Mouse (Mus musculus): ENCODE data around the gene Phldb1.
"Not testable (repeated sequence)": the region's sequence is repeated elsewhere in the genome, so short reads cannot be mapped to it uniquely, and the experiment has no call there.

The Phldb1 gene

GRCm38 (mm10) chr9:44734524-44735494 lies at the start of gene Phldb1:
Phldb1 (minus strand) TSS chr9:44735198.
- DNase-seq (ENCODE audit: low spot score), result peak; percentile 84

DNA sequence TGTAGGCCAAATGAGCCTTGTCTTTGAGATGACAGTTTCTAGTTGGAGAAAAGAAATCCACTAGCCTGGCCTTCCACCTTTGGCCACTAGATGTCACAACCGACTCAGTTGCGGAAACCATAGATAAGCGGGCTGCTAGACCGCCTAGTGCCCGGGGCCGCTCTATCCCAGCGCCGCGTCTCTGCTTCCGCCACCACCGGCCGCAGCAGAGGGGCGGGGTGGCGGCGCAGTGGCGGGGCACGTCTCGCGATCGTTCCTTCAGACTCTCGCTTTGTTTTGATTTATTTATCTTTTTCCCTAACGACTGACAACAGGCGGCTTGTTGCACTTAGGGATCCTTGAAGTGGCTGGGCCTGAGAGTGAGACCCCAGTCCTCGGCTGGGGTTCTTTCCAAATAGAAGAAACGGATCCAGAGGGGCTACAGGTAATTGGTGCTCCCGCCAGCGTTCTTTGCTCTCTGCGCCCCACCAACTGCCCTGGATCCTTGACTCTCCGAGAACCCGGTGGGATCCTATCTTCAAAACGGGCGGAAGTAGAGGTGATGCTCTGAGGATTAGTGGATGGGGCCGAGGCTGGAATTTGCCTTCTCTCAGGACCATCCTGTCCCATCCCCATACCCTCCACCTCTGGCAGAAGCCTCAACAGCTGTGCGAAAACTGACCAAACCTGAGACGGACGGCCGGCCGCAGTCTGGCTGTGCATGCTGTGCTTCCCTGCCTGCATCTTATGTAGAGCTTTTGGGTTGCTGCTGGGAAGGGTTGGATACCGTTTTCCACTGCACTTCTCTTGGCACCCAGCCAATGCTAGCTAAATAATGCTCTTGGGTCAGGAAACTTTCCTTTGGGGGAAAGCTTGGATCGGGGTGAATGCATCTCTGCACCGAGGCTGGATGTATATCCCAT lies 38.0 kb upstream of the Phldb1 start:
- peak; percentile 95 for DNase-seq (ENCODE audit: low spot score)

GRCm38 (mm10) chr9:44772392-44772749 lies 37.4 kb upstream of the Phldb1 start:
- no peak for DNase-seq (ENCODE audit: low spot score)

DNA sequence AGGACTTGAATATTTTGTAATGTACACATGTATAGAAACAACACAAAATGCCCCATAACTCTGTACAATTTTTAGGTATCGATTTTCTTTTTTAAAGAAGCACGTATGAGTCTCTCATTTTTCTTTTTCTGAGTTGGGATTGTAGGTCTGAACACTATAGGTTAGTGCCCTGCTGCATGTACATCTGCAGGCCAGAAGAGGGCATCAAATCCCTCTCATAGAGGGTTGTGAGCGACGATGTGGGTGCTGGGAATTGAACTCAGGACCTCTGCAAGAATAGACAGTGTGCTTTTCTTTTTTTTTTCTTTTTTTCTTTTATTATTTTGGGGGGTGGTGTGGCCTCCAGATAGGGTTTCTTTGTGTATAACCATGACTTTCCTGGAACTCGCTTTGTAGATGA lies 36.4 kb upstream of the Phldb1 start:
- no peak for DNase-seq (ENCODE audit: low spot score)

GRCm38 (mm10) chr9:44768029-44768394 lies 33.0 kb upstream of the Phldb1 start:
- not testable (repeated sequence) for DNase-seq (ENCODE audit: low spot score)

DNA sequence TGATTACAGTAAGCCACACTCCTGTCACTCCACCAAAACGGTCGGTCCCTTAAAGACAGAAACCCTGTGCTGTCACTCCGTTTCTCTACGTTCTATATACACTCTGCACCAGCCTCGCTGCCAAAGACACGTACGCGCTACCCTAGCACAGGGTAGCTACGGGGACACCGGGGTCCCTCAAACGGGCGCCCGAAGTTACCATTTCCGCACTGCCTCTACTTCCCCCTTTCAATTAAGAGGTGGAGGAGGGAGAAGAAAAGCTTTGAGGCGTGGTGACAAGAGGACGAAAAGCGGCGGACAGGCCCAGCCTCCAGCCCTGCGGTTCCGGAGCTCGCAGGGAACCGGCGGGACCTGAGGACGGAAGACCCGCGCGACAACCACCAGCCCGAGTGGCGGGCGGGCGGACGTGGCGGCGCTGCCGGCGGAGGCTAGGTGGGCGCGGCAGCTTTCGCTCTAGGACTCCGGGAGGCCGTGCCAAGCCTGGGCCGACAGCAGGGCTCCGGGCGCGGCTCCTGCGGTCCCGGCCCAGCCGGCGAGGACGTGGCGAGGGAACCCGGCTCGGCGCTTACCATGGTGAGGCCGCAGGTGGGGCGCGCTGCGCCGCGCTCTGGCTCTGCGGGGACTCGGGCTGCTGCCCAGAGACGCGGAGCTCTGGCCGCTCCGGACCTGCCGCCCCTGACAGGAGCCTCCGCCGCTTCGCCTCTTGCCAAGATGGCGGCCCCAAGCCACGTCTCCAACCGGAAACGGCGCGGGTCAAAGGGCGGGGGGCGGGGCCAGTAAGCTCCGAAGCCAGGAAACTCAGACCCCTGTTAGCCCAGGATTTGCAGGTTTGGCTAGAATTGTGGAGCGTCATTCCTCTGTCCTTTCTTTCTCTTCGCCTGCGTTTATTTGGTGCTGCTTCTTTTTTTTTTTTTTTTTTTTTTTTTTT lies 32.4 kb upstream of the Phldb1 start, which contains the start of the genes Arcn1 and Ift46:
Gene Arcn1 (minus strand): TSS at position 745 of the 928 bp plus-strand sequence.
Gene Ift46 (plus strand): TSS at position 808 of the 928 bp plus-strand sequence.
- peak; percentile 90 for DNase-seq (ENCODE audit: low spot score)

DNA sequence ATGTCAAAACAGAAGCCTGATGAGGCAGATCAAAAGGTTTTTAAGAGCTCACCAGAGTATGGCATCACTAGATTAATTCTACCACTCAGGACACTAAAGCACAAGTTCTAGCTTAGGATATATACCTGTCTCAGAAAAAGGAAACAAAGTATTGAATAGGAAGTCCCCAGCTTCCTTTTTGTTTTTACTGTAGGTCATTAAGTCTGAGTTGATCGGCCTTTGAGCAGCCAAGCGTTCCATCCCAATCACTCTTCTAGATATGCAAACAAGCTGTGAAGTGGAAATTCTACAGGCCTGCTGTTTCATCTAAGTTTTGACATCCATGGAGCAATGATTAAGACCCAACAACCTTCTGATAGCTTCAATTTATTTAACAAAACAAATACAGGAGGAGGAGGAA lies 25.9 kb upstream of the Phldb1 start:
- no peak for DNase-seq (ENCODE audit: low spot score)

DNA sequence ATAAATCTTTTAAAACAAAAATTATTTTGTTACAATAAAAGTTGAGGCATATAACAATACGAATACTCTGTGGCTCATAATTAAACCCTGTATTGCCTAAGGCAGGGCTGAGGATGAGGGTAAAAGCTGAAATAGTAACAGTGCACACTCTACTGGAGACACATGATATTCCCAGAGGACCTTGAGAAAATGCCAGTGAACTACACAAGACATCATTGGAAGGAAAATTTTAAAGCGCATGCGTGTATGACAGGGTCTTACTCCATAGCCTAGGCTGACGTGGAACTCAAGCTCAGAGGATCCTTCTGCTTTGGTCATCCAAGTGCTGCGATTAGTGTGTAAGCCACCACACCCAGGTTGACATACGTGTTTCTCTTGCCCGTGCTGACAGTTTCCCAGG lies 13.5 kb upstream of the Phldb1 start:
- peak; percentile 65 for DNase-seq (ENCODE audit: low spot score)

DNA sequence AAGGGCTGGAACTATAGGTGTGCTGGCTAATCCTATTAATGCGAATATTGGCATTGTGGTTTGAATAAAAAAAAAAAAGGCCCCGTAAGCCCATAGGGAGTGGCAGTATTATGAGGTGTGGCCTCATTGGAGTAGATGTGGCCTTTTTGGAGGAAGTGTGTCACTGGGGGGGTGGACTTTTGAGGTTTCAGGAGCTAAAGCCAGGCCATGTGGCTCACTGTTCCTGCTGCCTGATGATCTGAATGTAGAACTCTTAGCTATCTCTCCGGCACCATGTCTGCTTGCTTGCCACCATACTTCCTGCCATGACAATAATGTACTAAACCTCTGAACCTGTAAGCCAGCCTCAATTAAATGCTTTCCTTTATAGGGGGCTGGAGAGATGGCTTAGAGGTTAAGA lies 12.3 kb upstream of the Phldb1 start:
- no peak for DNase-seq (ENCODE audit: low spot score)

GRCm38 (mm10) chr9:44746666-44747065 lies 11.7 kb upstream of the Phldb1 start:
- DNase-seq (ENCODE audit: low spot score), result no peak

- no peak for DNase-seq (ENCODE audit: low spot score)
Observed at GRCm38 (mm10) chr9:44745371-44745770, 10.4 kb upstream of the Phldb1 start.

DNA sequence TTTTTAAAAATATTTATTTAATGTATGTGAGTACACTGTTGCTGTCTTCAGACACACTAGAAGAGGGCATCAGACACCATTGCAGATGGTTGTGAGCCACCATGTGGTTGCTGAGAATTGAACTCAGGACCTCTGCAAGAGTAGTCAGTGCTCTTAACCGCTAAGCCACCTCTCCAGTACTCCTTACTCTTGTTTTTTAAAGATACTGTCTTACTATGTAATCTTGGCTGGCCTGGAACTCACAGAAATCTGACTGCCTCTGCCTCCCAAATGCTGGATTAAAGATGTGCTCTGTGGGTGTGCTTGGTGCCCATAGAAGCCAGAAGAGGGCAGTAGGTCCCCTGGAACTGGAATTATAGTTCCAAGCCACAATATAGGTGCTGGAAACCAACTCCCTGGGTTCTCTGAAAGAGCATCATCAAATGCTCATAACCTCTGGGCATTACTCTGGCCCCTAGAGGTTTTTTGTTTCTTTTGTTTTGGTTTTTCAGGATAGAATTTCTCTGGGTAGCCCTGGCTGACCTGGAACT lies 5.7 kb upstream of the Phldb1 start:
- no peak for DNase-seq (ENCODE audit: low spot score)

GRCm38 (mm10) chr9:44737240-44737949 lies 2.4 kb upstream of the Phldb1 start:
- peak; percentile 90 for DNase-seq (ENCODE audit: low spot score)

- no peak for DNase-seq (ENCODE audit: low spot score)
Observed at GRCm38 (mm10) chr9:44736301-44736700, 1.3 kb upstream of the Phldb1 start.

DNA sequence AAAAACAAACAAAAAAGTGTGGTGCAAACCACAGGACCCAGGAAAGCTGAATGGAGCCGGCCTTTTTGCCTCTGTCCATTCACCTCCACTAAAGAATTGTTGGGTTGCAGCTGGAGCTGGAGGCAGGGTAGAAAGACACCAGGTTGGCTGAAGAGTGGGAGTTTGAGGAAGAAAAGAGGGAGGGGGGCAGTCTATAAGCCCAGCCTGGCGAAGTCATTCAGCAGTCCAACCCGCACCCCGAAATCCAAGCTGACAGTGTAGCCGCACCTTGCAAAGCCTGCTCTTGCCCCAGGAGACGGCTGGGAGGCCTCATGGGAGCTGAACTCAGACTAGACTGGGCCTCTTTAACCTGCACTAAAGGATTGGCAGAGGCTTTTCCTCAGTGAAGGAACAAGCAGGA lies 888 bp upstream of the Phldb1 start:
- no peak for DNase-seq (ENCODE audit: low spot score)

DNA sequence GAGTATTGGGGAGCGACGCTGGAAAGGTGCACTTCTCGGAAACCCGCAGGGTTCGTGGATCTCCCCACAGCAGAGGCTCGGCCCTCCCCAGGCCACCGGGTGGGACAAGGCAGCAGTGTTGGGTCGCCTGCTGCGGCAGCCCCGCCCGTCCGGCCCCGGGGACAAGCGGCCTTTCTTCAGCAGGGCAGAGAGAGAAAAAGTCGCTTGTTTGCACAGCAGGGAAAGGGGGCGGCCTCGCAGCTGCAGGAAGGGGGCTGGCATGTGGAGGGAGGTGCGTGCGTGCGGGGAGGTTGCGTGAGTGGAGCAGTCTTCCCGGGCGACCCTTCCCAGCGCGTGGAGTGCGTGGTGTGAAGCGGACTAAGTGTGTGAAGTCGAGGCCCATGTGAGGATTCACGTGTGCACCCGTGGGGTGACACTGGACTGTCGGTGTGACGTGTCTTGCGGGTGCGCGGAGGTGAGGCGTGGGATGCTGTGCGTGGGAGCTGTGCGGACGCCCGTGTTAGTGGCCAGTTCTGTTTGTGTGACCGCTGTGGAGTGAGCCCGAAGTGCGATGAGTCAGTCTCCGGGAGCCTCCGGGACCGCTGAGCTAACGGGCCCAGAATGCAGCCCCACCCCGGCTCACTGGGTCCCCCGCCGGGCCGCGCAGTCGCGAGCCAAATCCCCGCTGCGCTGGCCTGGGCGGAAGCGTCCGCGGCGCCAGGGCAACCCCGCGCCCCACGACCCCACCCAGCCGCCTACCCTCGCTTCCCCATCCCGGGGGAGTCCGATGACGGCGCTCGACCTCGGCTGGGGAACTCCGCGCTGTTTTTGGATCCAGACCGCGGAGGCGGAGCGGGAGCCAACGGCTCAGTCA lies 1.1 kb downstream of the Phldb1 start:
- DNase-seq (ENCODE audit: low spot score), result no peak

GRCm38 (mm10) chr9:44732921-44733530 lies 2.0 kb downstream of the Phldb1 start:
- no peak for DNase-seq (ENCODE audit: low spot score)

GRCm38 (mm10) chr9:44732130-44732549 lies 2.9 kb downstream of the Phldb1 start:
- no peak for DNase-seq (ENCODE audit: low spot score)

DNA sequence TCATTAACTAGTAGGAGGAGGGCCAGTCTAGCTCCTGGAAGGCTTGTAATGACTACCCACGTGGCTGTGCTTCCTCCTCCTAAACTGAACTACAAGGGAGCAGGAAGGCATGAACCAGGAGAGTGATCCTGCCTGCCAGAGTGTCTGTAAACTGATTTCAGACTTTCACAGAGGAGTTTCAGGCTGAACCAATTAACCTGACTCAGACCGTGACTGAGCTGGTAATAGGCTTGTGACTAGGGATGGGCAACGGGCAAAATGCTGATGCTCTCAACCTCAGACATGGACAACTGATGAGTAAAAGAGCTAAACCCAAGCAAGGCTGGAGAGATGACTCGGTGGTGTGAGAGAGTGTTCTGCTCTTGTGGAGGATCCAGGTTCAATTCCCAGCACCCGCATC lies 7.6 kb downstream of the Phldb1 start:
- DNase-seq (ENCODE audit: low spot score), result no peak

Data from adipocyte (in vitro differentiated cells).